Mouse (Mus musculus): Measurements from ENCODE around the gene Stmn1. TPM values are rescaled to one million over a fixed set of nuclear protein-coding genes. Genes with fewer than 3 reads are reported as not detected.

The Stmn1 gene
- polyA plus RNA-seq, 1 experiment from 2014 or later = 3,815 TPM

DNA sequence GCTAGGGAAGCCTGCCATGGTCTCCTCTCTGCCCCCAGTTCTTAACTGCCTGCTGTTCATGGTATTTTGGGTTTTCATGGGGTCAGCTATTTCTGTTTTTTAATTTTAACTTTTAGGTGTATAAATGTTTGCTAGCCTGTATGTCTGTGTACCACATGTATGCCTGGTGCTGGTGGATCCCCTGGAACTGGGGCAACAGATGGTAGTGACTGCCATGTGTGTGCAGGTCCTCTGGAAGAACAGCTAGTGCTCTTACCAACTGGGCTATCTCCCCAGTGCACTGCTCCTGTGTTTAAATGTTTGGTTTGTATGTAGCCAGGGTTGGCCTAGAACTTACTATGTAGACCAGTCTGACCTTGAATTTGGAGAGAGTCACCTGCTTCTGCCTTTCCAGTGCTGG, 51.2 kb downstream of the Stmn1 start:
- no peak for DNase-seq (ENCODE audit: low spot score)
- ATAC-seq (ENCODE audit: insufficient read depth, low FRiP score, low TSS enrichment) = no peak
- Histone ChIP-seq H3K9me3 (ENCODE audit: control insufficient read depth, low read length) (no peaks in the 10 kb centered on the region), H3K27me3 (ENCODE audit: control insufficient read depth, insufficient read depth, low read length) (no peaks in the 10 kb centered on the region), H3K36me3 (ENCODE audit: control insufficient read depth, insufficient read depth, low read length) (peaks cover 7% of the 10 kb centered on the region), H3K27ac (ENCODE audit: low read depth, low read length) (no peak overlapping the region), H3K9ac (ENCODE audit: low read length) (no peak overlapping the region), H3K4me1 (ENCODE audit: control insufficient read depth, insufficient read depth, low read length) (no peaks in the 10 kb centered on the region), H3K4me2 (ENCODE audit: low read depth) (no peak overlapping the region), H3K4me3 (ENCODE audit: low read depth, low read length) (no peak overlapping the region)

Small RNA genes within 50 kb of the gene (microRNA-seq; reads per million reads assigned to microRNA genes)
- 1.0 reads per million for gene Gm23634

Other genes with a start within 250 kb of the Stmn1 start
- not detected in 2 replicates for gene Catsper4, start 240.9 kb upstream of the Stmn1 start, polyA plus RNA-seq (2014; fragmentation: Nextera tagmentation; extraction: Ambion mirVana)
- gene Cnksr1, start 229.9 kb upstream of the Stmn1 start, polyA plus RNA-seq (2014; fragmentation: Nextera tagmentation; extraction: Ambion mirVana) = 0.36 and 0.50 TPM in 2 replicates
- 0.28 TPM in 1 of 2 replicates, not detected in the other for gene E130218I03Rik, start 224.7 kb upstream of the Stmn1 start, polyA plus RNA-seq (2014; fragmentation: Nextera tagmentation; extraction: Ambion mirVana)
- gene Zfp593, start 222.7 kb upstream of the Stmn1 start, polyA plus RNA-seq (2014; fragmentation: Nextera tagmentation; extraction: Ambion mirVana) = 18.6 and 19.2 TPM in 2 replicates
- gene Gm30191, start 221.4 kb upstream of the Stmn1 start, polyA plus RNA-seq (2014; fragmentation: Nextera tagmentation; extraction: Ambion mirVana) = not detected in 2 replicates
- gene Grrp1, start 214.2 kb upstream of the Stmn1 start, polyA plus RNA-seq (2014; fragmentation: Nextera tagmentation; extraction: Ambion mirVana) = 11.1 and 11.8 TPM in 2 replicates
- 21.6 and 23.1 TPM in 2 replicates for gene Pdik1l, start 180.4 kb upstream of the Stmn1 start, polyA plus RNA-seq (2014; fragmentation: Nextera tagmentation; extraction: Ambion mirVana)
- gene Trim63, start 153.2 kb upstream of the Stmn1 start, polyA plus RNA-seq (2014; fragmentation: Nextera tagmentation; extraction: Ambion mirVana) = 0.87 and 1.6 TPM in 2 replicates
- gene Slc30a2, start 125.1 kb upstream of the Stmn1 start, polyA plus RNA-seq (2014; fragmentation: Nextera tagmentation; extraction: Ambion mirVana) = not detected in 2 replicates
- 0.24 and 0.37 TPM in 2 replicates for gene Extl1, start 84.5 kb upstream of the Stmn1 start, polyA plus RNA-seq (2014; fragmentation: Nextera tagmentation; extraction: Ambion mirVana)
- gene Pafah2, start 72.0 kb upstream of the Stmn1 start, polyA plus RNA-seq (2014; fragmentation: Nextera tagmentation; extraction: Ambion mirVana) = 6.9 and 11.4 TPM in 2 replicates
- 2.0 and 2.2 TPM in 2 replicates for gene Paqr7, start 28.4 kb downstream of the Stmn1 start, polyA plus RNA-seq (2014; fragmentation: Nextera tagmentation; extraction: Ambion mirVana)
- 6.5 and 8.1 TPM in 2 replicates for gene Aunip, start 42.7 kb downstream of the Stmn1 start, polyA plus RNA-seq (2014; fragmentation: Nextera tagmentation; extraction: Ambion mirVana)
- 130 and 133 TPM in 2 replicates for gene Mtfr1l, start 67.1 kb downstream of the Stmn1 start, polyA plus RNA-seq (2014; fragmentation: Nextera tagmentation; extraction: Ambion mirVana)
- gene Selenon, start 83.8 kb downstream of the Stmn1 start, polyA plus RNA-seq (2014; fragmentation: Nextera tagmentation; extraction: Ambion mirVana) = 48.0 TPM in 2 replicates
- gene Man1c1, start 236.0 kb downstream of the Stmn1 start, polyA plus RNA-seq (2014; fragmentation: Nextera tagmentation; extraction: Ambion mirVana) = 4.8 and 5.2 TPM in 2 replicates